Mouse (Mus musculus) layer of hippocampus, postnatal 10 days (tissue): ENCODE measurements around the gene Epb41l1. TPM values are rescaled to one million over a fixed set of nuclear protein-coding genes. Genes with fewer than 3 reads are reported as not detected.
"Not testable (repeated sequence)": the region's sequence is repeated elsewhere in the genome, so short reads cannot be mapped to it uniquely, and the experiment has no call there.

Experiments used
- DNase-seq, 2 experiments: peaks; one replicate each; pipeline ENCODE4 v3.0.0; 2021; ENCODE audit warnings: low spot score in 2 of 2
- total RNA-seq, 2 experiments: library from RNA; stranded (reverse); gene quantifications; 2 replicates each; pipeline ENCODE4 v1.2.3; 2021

Gene Epb41l1
- total RNA-seq, 2 experiments from 2014 or later: 268 to 270 TPM

DNA sequence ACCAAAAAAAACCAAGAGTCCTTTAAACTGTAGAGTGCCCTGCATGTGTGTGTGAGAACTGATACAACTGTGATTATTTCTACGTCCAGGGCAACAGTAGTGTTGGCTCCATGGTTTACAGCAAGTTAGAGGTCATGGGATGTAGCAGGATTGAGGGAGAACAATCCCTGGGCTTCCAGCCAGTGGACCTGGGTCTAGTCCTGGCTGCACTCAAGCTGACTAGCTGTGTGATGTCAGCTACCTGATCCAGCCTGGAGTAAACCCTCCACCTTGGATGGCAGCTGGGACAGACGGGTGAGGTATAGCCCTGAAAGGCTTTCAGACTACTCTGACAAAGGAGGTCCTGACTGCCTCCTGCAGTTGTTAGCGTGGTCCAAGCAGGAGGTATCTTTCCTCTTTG, 62.1 kb downstream of the Epb41l1 start:
- DNase-seq: no peak

DNA sequence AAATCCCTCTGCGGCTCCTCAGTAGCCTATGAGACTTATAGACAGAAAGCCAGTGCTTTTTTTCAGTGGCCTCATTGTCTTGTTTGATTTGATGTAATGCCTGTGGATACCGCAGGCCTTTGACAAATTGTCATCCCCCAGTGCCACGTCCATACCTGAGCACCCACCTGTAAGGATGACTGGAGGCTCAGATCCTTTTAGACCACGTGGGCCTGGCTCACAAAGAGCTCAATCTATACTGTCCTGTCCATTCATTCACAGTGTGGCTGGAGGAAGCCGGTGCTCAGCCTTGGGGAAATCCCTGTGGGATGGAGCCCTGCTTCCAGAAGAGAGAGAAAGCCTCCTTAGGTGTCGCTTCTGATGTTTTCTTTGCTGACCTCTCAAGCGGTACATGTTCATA, 62.5 kb downstream of the Epb41l1 start:
- DNase-seq: no peak

DNA sequence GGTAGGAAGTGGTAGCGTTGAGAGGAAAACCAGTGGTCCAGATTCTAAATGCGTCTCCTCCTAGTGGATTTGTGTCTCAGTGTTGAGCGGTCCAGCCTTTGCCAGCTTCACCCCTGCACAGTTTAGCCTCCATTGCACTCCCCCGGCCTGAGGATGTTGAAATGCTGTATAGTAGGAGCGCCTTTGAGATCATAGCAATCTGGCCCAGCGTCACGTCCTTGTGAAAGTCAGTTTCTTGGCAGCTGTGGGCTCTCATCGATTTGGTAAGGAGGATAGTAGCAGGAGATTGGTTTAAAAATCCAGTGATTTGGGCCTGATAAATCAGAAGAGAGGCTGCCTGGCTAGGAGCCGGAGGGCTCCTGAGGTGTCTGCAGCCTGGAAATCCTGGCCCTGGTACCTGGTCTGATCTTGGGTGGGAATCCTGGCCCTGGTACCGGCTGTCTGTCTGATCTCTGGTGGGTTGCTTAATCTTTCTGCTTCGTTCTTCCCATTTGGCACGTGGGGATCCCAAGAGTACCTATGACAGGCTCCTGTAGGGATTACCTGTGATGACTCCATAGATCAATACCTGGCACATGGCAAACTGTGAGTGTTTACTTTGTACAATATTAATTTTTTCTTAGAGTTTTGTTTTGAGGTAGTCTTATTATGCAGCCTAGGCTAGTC, 65.5 kb downstream of the Epb41l1 start:
- DNase-seq: no peak

DNA sequence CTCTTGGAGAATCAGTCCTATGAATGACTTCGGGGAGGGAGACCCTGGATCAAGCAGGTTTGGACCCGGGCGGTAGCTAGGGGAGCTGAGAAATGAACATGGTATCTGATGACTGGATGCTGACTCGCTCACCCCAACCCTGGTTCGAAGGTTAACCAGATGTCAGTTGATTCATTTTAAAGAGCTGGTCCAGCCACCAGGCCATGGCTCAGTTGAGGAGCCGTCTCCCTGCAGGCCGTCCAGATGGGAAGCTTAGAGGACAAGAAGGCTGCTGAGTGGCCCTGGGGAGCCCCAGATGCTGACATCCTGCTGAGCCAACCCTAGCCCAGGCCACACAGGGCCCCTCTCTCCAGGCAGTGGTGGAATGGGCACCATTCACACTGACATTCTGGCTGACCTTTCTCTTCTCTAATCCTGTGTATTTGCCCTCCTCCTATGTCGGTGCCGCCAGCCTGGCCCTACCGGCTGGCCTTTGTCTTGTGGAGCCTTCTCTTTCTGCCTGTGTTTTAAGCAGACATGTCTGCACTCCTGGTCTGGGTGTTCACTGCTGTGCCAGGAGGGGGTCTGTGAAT, 67.0 kb downstream of the Epb41l1 start:
- no peak for DNase-seq

DNA sequence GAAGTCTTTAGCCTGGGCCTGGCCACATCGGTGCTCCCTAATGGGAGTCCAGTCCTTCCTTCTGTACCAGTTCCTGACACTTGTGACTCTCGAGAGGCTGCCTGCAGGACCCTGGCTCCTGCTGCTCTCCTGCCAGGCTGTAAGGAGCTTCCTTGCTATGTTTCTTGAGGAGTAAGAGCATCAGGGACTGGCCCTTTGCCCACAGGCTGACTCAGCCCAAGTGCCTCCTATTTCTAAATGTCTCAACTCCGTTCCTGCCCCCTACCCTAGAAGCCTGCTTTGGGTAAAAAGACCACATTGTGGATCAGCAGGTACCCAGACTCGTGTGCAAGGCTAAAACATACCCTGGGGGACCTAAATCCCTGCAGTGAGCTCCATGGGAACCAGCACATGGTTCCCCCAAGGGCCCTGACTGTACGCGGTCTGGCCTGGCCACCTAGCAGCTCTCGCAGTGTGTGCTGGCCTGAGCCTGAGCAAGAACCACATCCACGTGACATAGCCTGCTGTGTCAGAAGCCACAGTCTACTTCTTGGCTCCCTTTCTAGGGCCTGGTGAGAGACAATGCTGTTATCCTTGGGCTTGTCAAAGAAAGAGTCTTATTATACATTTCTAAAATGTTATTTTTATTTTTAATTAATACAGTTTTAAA, 67.6 kb downstream of the Epb41l1 start:
- DNase-seq: no peak

DNA sequence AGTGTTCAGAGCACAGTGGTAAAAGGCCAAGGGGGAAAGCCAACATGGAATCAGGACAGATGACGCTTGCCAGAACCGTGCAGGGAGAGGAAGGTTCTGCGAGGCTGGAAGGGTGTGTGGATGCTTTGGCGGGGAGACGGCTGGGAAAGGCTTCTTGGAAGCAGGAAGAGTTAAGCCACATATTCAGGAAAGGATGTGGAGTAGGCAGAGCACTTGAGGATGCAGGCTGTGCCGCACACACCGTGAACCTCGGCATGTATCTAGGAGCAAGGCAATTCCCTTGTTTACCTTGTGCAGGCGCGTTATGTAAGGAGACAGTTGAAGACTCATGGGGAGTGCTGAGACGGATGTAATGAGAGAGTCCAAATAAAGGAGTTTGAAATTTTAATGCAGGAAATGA, 69.5 kb downstream of the Epb41l1 start:
- DNase-seq: no peak

DNA sequence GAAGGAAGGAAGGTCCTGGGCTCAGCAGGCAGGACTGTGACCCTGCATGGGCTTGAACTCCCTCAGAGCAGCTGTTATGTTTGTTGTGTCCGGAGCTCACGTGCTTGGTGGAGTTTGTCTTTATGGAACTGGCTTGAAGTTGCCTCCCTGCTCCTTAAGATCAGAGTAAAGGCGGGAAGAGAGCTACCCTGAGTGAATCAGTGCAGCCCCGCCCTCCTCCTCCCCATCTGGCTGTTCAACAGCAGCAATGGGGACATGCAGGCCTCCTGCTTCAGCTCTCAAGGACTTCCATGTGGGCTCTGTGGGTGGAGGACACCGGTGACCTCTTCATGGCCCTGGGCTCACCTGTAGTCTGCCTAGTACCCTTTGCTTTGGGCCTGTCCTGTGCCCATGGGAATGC, 71.1 kb downstream of the Epb41l1 start:
- DNase-seq: no peak

DNA sequence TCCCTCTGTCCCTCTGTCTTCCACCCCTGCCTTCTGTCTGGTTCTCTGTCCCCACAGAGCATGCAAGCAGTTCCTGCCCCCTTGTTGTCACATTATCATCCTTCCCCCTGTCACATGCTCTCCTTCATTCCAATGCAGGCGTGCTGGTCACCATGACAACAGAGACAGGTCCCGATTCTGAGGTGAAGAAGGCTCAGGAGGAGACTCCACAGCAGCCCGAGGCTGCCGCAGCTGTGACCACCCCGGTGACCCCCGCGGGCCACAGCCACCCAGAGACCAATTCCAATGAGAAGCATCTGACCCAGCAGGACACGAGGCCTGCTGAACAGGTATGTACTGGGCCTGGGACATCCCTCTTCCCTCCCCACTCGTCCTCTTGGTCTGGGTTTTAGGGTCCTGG, 73.1 kb downstream of the Epb41l1 start:
- no peak for DNase-seq

DNA sequence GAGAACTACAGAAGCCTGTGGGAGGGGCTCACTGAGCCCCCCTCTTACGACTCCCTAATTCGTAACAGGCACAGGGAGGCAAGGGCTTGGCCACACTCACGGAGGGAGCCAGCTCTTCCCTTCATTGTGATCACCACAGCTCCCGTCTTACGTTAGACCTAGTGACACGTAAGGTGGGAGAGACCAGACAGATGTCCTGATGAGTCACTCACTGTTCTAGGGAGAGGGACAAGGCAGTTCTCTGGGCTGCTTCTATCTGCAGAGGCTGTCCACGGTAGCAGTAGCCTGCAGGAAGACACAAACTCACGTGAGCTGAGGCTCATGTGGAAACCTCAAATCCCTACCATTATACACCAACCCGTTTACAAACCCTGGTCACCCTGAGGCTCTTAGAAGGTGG, 73.8 kb downstream of the Epb41l1 start:
- DNase-seq: no peak

DNA sequence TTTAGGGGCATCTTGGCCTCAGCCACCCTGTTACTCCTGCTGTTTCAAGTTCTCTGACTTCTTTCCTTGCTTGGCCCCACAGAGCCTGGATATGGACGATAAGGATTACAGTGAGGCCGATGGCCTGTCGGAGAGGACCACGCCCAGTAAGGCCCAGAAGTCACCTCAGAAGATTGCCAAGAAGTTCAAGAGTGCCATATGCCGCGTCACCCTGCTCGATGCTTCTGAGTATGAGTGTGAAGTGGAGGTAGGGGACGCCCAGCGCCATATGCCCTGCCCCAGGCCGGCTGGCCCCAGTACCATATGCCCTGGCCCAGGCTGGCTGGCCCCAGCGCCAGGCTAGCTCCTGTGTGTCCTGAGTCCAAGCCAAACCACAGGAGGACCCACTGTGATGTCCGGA, 74.2 kb downstream of the Epb41l1 start:
- DNase-seq: no peak

DNA sequence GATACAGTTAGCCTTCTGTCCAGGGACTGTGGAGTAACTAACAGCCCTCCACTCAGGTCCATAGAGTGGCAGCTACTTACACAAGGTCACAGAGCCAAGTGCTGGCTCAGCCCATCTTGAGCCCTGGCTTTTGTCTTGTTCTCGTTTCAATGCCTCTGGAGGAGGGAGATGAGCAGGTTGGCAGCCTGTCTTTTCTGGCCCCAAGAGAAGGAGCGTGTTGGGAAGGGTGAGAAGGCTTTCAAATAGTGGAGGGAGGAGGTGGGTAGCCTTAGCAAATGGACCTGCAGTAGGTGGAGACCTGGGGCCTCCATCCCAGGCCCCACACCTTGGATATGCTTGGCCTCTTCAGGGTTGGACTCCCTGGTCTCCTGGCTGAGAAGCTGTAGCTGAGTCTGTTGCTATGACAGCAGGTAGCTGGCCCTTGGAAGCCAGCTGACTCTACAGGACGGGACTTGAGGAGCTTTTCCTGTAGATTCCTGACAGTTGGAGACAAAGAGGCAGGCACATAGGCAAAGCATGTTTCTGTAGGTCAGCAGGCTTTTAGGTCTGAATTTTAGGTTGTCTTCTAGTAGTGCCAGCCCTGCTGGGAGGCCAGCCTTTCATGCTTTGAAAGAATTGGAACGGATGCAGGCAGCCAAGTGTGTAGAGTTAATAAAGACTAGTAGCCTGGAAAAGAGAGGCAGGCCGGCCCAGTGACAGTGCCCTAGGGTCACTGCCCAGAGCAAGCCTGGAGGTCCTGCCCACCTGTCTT, 76.3 kb downstream of the Epb41l1 start:
- DNase-seq: no peak

DNA sequence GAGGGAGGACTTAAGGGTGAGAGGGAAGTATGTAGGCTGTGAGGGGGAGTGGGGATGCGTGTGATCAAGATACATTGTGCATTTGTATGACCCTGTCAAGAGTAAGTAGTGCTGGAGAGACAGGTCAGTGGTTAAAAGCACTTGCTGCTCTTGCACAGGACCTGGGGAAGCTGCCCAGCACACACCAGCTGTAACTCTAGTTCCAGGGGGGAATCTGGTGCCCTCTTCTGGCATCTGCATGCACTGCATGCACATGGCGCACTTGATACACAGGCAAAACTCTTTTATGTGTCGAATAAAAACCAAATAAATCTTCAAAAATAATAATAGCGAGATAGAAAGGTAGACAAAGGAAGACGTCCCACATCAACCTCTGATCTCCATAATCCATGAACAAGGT, 77.2 kb downstream of the Epb41l1 start:
- peak; percentile 78 to 80 for DNase-seq

DNA sequence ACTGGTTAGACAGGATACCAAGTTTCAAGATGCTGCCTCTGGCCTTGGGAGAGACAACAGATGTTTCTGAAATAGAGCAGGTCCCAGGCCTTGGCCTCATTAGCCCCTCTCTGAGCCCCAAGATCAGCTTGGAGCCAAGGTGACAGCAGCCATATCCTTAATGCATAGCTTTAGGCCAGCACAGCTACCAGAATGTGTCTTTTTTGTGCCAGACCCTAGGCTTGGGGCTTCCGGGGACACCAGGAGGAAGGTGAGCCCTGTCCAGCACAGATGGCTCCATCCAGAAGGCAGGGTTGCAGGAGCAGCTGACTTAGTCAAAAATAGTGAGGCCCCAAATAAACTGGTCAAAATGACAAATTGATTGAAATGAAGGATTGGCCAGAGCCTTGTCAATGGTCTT, 80.3 kb downstream of the Epb41l1 start:
- DNase-seq: no peak

DNA sequence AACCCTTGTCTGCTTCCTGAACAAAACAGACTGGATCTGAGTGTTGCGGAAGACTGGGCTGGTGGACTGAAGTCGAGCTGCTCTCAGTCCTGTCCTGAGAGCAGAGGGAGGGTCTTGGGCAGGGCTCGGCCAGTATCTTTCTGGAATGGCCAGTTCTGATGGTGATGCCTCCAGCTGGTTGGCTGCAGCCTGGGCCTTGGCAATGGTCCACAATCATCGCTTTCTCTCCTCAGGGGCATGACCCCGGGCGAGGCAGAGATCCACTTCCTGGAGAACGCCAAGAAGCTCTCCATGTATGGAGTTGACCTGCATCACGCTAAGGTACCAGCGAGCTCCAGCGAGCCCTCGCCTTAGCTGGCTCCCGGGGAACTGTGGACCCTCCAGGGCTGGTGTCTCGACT, 84.8 kb downstream of the Epb41l1 start:
- no peak for DNase-seq

DNA sequence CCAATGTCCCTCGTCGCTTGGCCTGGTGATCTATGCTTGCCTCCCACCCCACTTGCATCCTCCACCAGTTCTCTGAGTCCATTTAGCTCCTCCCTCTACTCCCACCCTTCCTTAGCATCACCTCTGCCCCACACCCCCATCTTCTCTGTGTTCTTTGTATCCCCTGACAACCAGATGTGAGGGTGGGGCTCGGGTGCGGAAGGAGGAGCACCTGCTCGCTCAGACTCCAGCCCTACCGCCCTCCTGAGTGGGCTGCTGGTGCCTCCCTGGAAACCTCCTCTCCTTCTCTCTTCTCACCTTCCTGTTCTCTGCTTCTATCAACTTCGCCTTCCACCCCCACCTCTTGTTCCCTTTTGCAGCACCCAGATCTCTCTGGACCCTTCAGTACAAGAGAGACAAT, 91.3 kb downstream of the Epb41l1 start:
- DNase-seq: no peak

DNA sequence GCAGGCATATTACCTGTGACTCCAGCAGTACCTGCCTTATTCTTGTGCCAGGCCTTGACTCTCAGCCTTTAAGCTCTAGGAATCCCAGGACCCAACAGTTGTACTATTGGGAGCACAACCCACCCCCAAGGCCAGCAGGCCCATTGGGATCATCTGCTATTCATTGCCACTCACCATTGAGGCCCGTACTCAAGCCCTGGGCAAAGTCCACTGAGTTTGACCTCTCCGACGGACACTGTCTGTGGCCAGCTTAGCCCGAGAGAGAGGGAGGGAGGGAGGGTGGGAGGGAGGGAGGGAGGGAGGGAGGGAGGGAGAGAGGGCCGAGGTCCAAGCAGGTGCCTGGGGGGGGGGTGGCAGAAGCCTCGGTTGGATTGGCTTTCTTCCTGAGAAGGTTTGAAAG, 91.9 kb downstream of the Epb41l1 start:
- no peak for DNase-seq

DNA sequence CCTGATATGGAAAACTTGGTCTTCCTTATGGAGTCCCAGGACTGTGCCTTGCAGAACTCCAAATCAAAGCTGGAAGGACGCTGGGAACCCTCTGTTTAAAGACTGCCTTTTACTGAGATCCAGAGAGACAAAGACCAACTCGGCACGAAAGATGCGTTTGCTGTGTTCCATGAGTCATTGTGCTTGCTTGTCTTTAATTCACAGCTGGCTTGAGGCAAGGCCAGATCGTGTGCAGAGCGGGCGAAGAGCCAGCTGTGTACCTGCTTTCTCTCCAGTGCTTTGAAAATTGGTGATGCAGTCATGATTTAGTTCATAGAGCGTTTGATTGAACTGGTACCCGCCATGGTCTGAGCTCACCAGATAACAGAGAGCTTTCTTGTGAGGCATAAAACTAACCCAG, 94.4 kb downstream of the Epb41l1 start:
- no peak for DNase-seq

DNA sequence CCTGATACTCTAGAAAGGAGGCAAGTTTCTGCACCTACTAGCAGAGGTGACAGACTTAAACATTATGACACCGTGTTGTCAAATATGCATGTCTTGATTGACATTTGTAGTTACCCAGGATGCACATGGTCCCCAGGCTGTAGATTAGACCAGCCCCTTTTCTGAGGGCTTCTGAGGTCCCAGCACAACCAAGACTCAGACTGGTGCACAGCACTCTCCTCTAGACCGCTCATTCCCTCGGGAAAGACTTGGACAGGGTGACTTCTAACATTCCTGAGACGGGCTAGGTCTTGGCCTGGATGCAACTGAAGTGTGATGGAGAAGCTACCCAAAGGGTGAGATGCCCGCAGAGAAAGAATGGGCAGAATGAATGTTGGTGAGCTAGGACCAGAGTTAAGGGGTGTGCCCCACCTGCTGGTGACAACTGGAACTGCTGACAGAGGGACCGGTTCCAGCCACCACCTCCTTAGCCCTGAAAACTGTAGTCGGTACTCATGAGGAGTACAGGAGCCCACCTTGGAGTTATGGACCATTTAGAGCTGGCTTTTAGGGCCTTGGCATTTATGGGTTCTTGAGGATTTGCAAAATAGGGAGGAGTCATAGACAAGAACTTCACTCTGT, 95.0 kb downstream of the Epb41l1 start:
- peak; percentile 89 to 91 for DNase-seq

DNA sequence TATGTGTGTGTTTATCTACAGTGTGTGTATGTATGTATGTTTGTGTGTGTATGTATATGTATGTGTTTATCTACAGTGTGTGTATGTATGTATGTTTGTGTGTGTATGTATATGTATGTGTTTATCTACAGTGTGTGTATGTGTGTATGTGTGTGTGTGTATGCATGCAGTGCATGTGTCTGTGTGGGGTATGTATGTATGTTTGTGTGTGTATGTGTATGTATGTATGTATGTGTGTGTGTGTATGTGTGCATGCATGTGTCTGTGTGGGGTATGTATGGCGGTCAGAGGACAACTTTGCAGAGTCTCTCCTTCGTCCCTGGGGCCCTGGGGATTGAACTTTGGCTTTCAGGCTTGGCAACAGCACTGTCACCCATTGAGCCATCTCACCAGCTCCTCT, 96.0 kb downstream of the Epb41l1 start:
- not testable (repeated sequence) for DNase-seq

DNA sequence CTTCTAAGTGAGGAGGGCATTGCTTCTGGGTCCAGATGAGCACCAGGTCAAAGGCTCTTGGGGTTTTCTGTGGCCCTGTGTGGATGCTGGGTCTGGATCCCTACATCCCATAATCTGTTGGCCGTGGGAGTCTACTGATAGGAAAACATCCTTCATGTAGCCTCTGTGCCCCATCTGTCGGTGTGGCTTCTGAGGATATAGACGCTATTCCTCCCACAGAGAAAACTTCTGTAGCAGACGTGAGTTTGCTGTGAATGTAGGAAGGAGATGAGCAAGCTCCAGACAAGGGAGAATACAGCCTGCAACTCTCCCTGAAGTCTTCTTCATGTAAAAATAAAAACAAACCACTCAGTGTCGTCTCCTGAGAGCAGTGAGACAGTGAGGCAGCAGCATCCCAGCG, 97.6 kb downstream of the Epb41l1 start:
- no peak for DNase-seq

DNA sequence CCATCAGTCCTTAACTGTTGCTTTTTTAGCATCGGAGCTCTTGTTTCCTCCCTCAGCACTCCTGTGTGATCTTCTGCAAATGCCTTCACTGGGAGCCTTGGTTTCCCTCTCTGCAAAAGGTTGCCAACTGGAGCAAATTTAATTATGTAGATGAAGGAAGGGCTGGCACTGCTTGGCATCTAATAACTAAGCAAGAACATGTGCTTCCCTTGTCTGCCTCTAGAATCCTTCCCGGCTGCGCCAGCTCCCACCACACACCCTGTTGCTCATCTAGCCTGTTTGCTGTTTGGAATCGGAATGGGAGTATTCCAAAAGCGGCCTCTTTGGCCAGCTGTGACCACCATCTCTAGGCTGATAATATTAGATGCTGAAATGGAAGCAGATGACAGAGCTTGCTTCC, 98.9 kb downstream of the Epb41l1 start:
- no peak for DNase-seq

DNA sequence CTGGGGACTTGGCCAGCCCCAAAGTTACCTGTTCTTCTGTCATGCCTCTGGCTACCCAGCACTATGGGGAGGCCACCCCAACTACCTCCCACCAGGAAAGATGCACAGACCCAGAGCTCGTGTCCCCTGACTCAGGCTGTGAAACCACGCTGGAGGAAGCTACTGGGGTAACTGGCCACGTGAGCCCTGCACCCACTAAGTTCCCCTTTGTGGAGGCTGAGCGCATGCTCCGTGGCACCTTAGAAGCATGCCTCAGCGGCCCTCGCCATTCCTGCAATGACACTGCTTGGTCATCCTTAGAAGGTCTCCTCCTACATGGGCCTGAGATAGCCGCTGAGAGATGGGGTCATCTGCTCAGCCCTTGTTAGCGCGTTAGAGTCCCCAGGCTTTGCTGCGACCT, 102.3 kb downstream of the Epb41l1 start:
- no peak for DNase-seq
